Mouse (Mus musculus) liver, embryonic 16.5 days (tissue): ENCODE measurements around the gene Pwwp2b. TPM values are rescaled to one million over a fixed set of nuclear protein-coding genes. Genes with fewer than 3 reads are reported as not detected.

Source experiments
- ATAC-seq: fragments of 200-750 bp; cut with Nextera tagmentation; 2 replicates; pipeline ENCODE4 v1.8.0; 2017; ENCODE audit warnings: low read depth, mild to moderate bottlenecking, moderate number of reproducible peaks, moderate library complexity
- H3K27ac ChIP-seq: fragments of 300-500 bp; sonication (generic); 2 replicates; pipeline ENCODE4 v1.5.1; 2014; ENCODE audit warnings: mild to moderate bottlenecking, low read length
- H3K27me3 ChIP-seq: fragments of 300-500 bp; sonication (generic); 2 replicates; pipeline ENCODE4 v1.6.1; 2014; ENCODE audit warnings: low read depth, low read length, mixed read lengths; ENCODE audit not compliant: control insufficient read depth, insufficient read depth
- H3K36me3 ChIP-seq: fragments of 300-500 bp; sonication (generic); 2 replicates; pipeline ENCODE4 v1.6.1; 2014; ENCODE audit warnings: mild to moderate bottlenecking; ENCODE audit not compliant: control insufficient read depth, insufficient read depth
- H3K4me1 ChIP-seq: fragments of 300-500 bp; sonication (generic); 2 replicates; pipeline ENCODE4 v1.6.1; 2014; ENCODE audit warnings: low read depth, low read length, mixed read lengths; ENCODE audit not compliant: control insufficient read depth
- H3K4me2 ChIP-seq: fragments of 300-500 bp; sonication (generic); 2 replicates; pipeline ENCODE4 v1.6.1; 2014; ENCODE audit warnings: low read depth, low read length, mixed read lengths
- H3K4me3 ChIP-seq: fragments of 300-500 bp; sonication (generic); 2 replicates; pipeline ENCODE4 v1.5.1; 2014; ENCODE audit warnings: low read depth, mild to moderate bottlenecking, low read length
- H3K9ac ChIP-seq: fragments of 300-500 bp; sonication (generic); 2 replicates; pipeline ENCODE4 v1.6.1; 2014; ENCODE audit warnings: low read depth, low read length
- H3K9me3 ChIP-seq: fragments of 300-500 bp; sonication (generic); replicated peaks from 2 replicates; pipeline ENCODE4 v1.6.1; 2016; ENCODE audit warnings: low read length; ENCODE audit not compliant: control insufficient read depth
- WGBS: fragments of 180-500 bp; shearing (Covaris S2); extraction: QIAGEN DNeasy Blood & Tissue Kit; methylation state at CpG from one replicate; pipeline ENCODE4 v1.1.7; 2014; ENCODE audit not compliant: insufficient replicate concordance; 5-methylcytosine and 5-hydroxymethylcytosine counted together
- polyA plus RNA-seq: library from polyadenylated mRNA; unstranded; fragments of >200 nt; fragmentation: Nextera tagmentation; extraction: Ambion mirVana; gene quantifications from 2 replicates; pipeline ENCODE4 v1.2.1, GENCODE M21; 2015

Gene Pwwp2b
- polyA plus RNA-seq, 1 experiment from 2014 or later, result 1.3 TPM

GRCm38 (mm10) chr7:139214160-139214559 is 34.1 kb upstream of the Pwwp2b start:
- no peaks in the 10 kb centered on the region for H3K36me3 ChIP-seq
- H3K9ac ChIP-seq, result no peak overlapping the region
- no peaks in the 10 kb centered on the region for H3K27me3 ChIP-seq
- no peaks in the 10 kb centered on the region for H3K9me3 ChIP-seq
- H3K4me1 ChIP-seq, result peaks cover 9% of the 10 kb centered on the region
- no peak overlapping the region for H3K27ac ChIP-seq
- WGBS, result 70% methylated on average over 3 of the region's 3 CpGs
- H3K4me2 ChIP-seq, result no peak overlapping the region
- H3K4me3 ChIP-seq, result no peak overlapping the region
- ATAC-seq, result no peak

- no peaks in the 10 kb centered on the region for H3K36me3 ChIP-seq
- peaks cover 9% of the 10 kb centered on the region for H3K4me1 ChIP-seq
- H3K9ac ChIP-seq, result no peak overlapping the region
- H3K27me3 ChIP-seq, result no peaks in the 10 kb centered on the region
- no peak overlapping the region for H3K27ac ChIP-seq
- no peak for ATAC-seq
- H3K4me3 ChIP-seq, result no peak overlapping the region
- WGBS, result 66% methylated on average over 14 of the region's 14 CpGs
- no peaks in the 10 kb centered on the region for H3K9me3 ChIP-seq
- no peak overlapping the region for H3K4me2 ChIP-seq
These were observed 33.5 kb upstream of the Pwwp2b start for GRCm38 (mm10) chr7:139214596-139215340.

- ATAC-seq, result no peak
- no peaks in the 10 kb centered on the region for H3K27me3 ChIP-seq
- 45% methylated on average over 1 of the region's 1 CpGs for WGBS
- H3K4me1 ChIP-seq, result peaks cover 9% of the 10 kb centered on the region
- no peak overlapping the region for H3K4me3 ChIP-seq
- H3K9me3 ChIP-seq, result no peaks in the 10 kb centered on the region
- H3K9ac ChIP-seq, result no peak overlapping the region
- H3K27ac ChIP-seq, result no peak overlapping the region
- H3K4me2 ChIP-seq, result no peak overlapping the region
- H3K36me3 ChIP-seq, result no peaks in the 10 kb centered on the region
These were observed 32.8 kb upstream of the Pwwp2b start for GRCm38 (mm10) chr7:139215516-139215915.

- Histone ChIP-seq H3K36me3 (no peaks in the 10 kb centered on the region), H3K4me1 (peaks cover 9% of the 10 kb centered on the region), H3K4me3 (no peak overlapping the region), H3K27ac (no peak overlapping the region), H3K4me2 (no peak overlapping the region), H3K9me3 (no peaks in the 10 kb centered on the region), H3K9ac (no peak overlapping the region), H3K27me3 (no peaks in the 10 kb centered on the region)
- ATAC-seq, result no peak
- WGBS, result 70% methylated on average over 7 of the region's 7 CpGs
These were observed 32.3 kb upstream of the Pwwp2b start for GRCm38 (mm10) chr7:139215946-139216345.

- no peaks in the 10 kb centered on the region for H3K27me3 ChIP-seq
- no peak overlapping the region for H3K4me3 ChIP-seq
- H3K36me3 ChIP-seq, result no peaks in the 10 kb centered on the region
- no peaks in the 10 kb centered on the region for H3K9me3 ChIP-seq
- H3K4me1 ChIP-seq, result peaks cover 9% of the 10 kb centered on the region
- no peak overlapping the region for H3K4me2 ChIP-seq
- WGBS, result 72% methylated on average over 9 of the region's 9 CpGs
- ATAC-seq, result no peak
- no peak overlapping the region for H3K9ac ChIP-seq
- H3K27ac ChIP-seq, result no peak overlapping the region
These were observed 31.8 kb upstream of the Pwwp2b start for GRCm38 (mm10) chr7:139216464-139216863.

GRCm38 (mm10) chr7:139217046-139217445 is 31.2 kb upstream of the Pwwp2b start:
- Histone ChIP-seq H3K4me2 (no peak overlapping the region), H3K36me3 (no peaks in the 10 kb centered on the region), H3K4me3 (no peak overlapping the region), H3K27me3 (no peaks in the 10 kb centered on the region), H3K27ac (no peak overlapping the region), H3K9ac (no peak overlapping the region), H3K4me1 (peaks cover 9% of the 10 kb centered on the region), H3K9me3 (no peaks in the 10 kb centered on the region)
- 65% methylated on average over 7 of the region's 7 CpGs for WGBS
- no peak for ATAC-seq

- Histone ChIP-seq H3K9me3 (no peaks in the 10 kb centered on the region), H3K36me3 (no peaks in the 10 kb centered on the region), H3K27ac (no peak overlapping the region), H3K9ac (no peak overlapping the region), H3K4me1 (no peaks in the 10 kb centered on the region), H3K27me3 (no peaks in the 10 kb centered on the region), H3K4me3 (no peak overlapping the region), H3K4me2 (no peak overlapping the region)
- 0 out of 2 replicates have a peak, but pooled peaks have one; percentile 30 for ATAC-seq
- WGBS, result 44% methylated on average over 6 of the region's 6 CpGs
These were observed 29.5 kb upstream of the Pwwp2b start for GRCm38 (mm10) chr7:139218641-139219415.

- Histone ChIP-seq H3K4me1 (no peaks in the 10 kb centered on the region), H3K27me3 (no peaks in the 10 kb centered on the region), H3K27ac (no peak overlapping the region), H3K9me3 (no peaks in the 10 kb centered on the region), H3K9ac (no peak overlapping the region), H3K4me3 (no peak overlapping the region), H3K4me2 (no peak overlapping the region), H3K36me3 (no peaks in the 10 kb centered on the region)
- no peak for ATAC-seq
- WGBS, result 68% methylated on average over 5 of the region's 5 CpGs
These were observed 28.8 kb upstream of the Pwwp2b start for GRCm38 (mm10) chr7:139219486-139219885.

GRCm38 (mm10) chr7:139220303-139220702 is 28.0 kb upstream of the Pwwp2b start:
- ATAC-seq, result no peak
- Histone ChIP-seq H3K9me3 (no peaks in the 10 kb centered on the region), H3K9ac (no peak overlapping the region), H3K36me3 (no peaks in the 10 kb centered on the region), H3K27ac (no peak overlapping the region), H3K4me2 (no peak overlapping the region), H3K4me3 (no peak overlapping the region), H3K27me3 (no peaks in the 10 kb centered on the region), H3K4me1 (no peaks in the 10 kb centered on the region)
- WGBS, result 37% methylated on average over 2 of the region's 2 CpGs
